Mouse (Mus musculus) intestine, embryonic 16.5 days (tissue): ENCODE measurements around the gene B130006D01Rik. TPM values are rescaled to one million over a fixed set of nuclear protein-coding genes. Genes with fewer than 3 reads are reported as not detected.

Source experiments
- ATAC-seq: fragments of 200-750 bp; cut with Nextera tagmentation; 2 replicates; pipeline ENCODE4 v1.8.0; 2017; ENCODE audit warnings: moderate TSS enrichment, moderate library complexity
- H3K27ac ChIP-seq: fragments of 300-500 bp; sonication (generic); 2 replicates; pipeline ENCODE4 v1.5.1; 2014; ENCODE audit warnings: mild to moderate bottlenecking, low read length
- H3K27me3 ChIP-seq: fragments of 300-500 bp; sonication (generic); replicated peaks from 2 replicates; pipeline ENCODE4 v1.6.1; 2014; ENCODE audit warnings: low read length, control low read depth, mixed read lengths; ENCODE audit not compliant: control insufficient read depth, insufficient read depth
- H3K36me3 ChIP-seq: fragments of 300-500 bp; sonication (generic); 2 replicates; pipeline ENCODE4 v1.6.1; 2014; ENCODE audit warnings: low read length, control low read depth; ENCODE audit not compliant: control insufficient read depth, insufficient read depth
- H3K4me1 ChIP-seq: fragments of 300-500 bp; sonication (generic); 2 replicates; pipeline ENCODE4 v1.6.1; 2014; ENCODE audit warnings: low read length, control low read depth, mixed read lengths; ENCODE audit not compliant: control insufficient read depth, insufficient read depth
- H3K4me2 ChIP-seq: fragments of 300-500 bp; sonication (generic); 2 replicates; pipeline ENCODE4 v1.6.1; 2014; ENCODE audit warnings: low read depth, low read length, control low read depth
- H3K4me3 ChIP-seq: fragments of 300-500 bp; sonication (generic); 2 replicates; pipeline ENCODE4 v1.5.1; 2014; ENCODE audit warnings: mild to moderate bottlenecking, low read length
- H3K9ac ChIP-seq: fragments of 300-500 bp; sonication (generic); 2 replicates; pipeline ENCODE4 v1.6.1; 2014; ENCODE audit warnings: low read depth, low read length
- H3K9me3 ChIP-seq: fragments of 300-500 bp; sonication (generic); 2 replicates; pipeline ENCODE4 v1.6.1; 2016; ENCODE audit warnings: low read length, control low read depth; ENCODE audit not compliant: control insufficient read depth
- WGBS: fragments of 180-500 bp; shearing (Covaris S2); extraction: QIAGEN DNeasy Blood & Tissue Kit; methylation state at CpG from one replicate; pipeline ENCODE4 v1.1.7; 2014; 5-methylcytosine and 5-hydroxymethylcytosine counted together
- polyA plus RNA-seq: library from polyadenylated mRNA; unstranded; fragments of >200 nt; fragmentation: Nextera tagmentation; extraction: Ambion mirVana; gene quantifications from 2 replicates; pipeline ENCODE4 v1.2.1, GENCODE M21; 2015

The B130006D01Rik gene
- polyA plus RNA-seq, 1 experiment from 2014 or later: 0.92 TPM

- no peak overlapping the region for H3K9ac ChIP-seq
- WGBS: 84% methylated on average over 5 of the region's 5 CpGs
Measured at GRCm38 (mm10) chr11:95760521-95760920, 37.1 kb downstream of the B130006D01Rik start.

DNA sequence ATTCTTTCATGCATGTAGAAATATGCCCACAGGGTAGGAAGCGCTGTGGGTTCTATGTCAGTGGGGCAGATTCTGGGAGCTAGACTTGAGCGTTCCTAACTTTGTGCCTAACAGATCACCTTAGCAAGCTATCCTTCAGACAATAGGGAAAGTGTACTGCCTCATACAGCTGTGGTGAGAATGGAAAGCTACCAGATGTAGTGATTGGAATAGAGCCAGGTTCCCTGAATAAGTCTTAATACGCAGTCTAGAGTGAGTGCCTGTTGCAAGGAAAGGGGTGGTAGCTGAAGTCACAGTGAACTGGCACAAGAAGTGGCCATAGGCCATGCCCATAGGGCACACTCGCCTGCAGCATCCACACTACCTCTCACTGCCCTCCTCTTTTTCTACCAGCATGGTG, 39.6 kb downstream of the B130006D01Rik start:
- no peak for ATAC-seq
- no peak overlapping the region for H3K4me2 ChIP-seq
- no peak overlapping the region for H3K9ac ChIP-seq
- H3K27me3 ChIP-seq: no peaks in the 10 kb centered on the region
- 84% methylated on average over 4 of the region's 4 CpGs for WGBS
- H3K9me3 ChIP-seq: no peaks in the 10 kb centered on the region
- no peak overlapping the region for H3K4me3 ChIP-seq
- H3K4me1 ChIP-seq: no peaks in the 10 kb centered on the region
- peaks cover 10% of the 10 kb centered on the region for H3K36me3 ChIP-seq
- no peak overlapping the region for H3K27ac ChIP-seq

More at GRCm38 (mm10) chr11:95760521-95760920, 37.1 kb downstream of the B130006D01Rik start:
- no peak overlapping the region for H3K4me3 ChIP-seq
- no peaks in the 10 kb centered on the region for H3K27me3 ChIP-seq
- no peaks in the 10 kb centered on the region for H3K4me1 ChIP-seq
- H3K4me2 ChIP-seq: no peak overlapping the region
- no peaks in the 10 kb centered on the region for H3K9me3 ChIP-seq
- peaks cover 10% of the 10 kb centered on the region for H3K36me3 ChIP-seq
- no peak overlapping the region for H3K27ac ChIP-seq
- ATAC-seq: no peak

DNA sequence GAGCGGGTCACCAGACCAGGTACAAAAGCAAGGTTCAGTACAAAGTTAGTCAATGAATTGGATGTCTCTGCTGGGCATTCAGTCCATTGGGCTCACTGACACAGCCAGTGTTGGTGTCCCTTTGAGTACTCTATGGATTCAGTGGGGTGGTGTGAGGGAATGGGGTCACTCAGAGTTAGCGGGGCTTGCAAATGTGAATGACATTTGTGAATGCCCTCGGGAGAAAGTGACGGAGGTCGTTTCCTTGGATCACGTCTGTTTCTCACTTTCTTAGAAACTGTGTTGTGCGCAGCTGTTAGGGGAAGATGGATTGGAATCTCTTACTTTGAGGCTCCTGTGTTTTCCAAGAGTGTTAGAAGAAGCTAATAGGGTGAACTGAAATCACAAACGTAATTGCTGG, 41.4 kb downstream of the B130006D01Rik start:
- H3K36me3 ChIP-seq: peaks cover 10% of the 10 kb centered on the region
- no peak overlapping the region for H3K4me3 ChIP-seq
- H3K4me2 ChIP-seq: no peak overlapping the region
- H3K9me3 ChIP-seq: no peaks in the 10 kb centered on the region
- no peak overlapping the region for H3K27ac ChIP-seq
- no peaks in the 10 kb centered on the region for H3K27me3 ChIP-seq
- 81% methylated on average over 8 of the region's 8 CpGs for WGBS
- no peak overlapping the region for H3K9ac ChIP-seq
- no peaks in the 10 kb centered on the region for H3K4me1 ChIP-seq
- ATAC-seq: no peak

GRCm38 (mm10) chr11:95765334-95765733, 41.9 kb downstream of the B130006D01Rik start:
- Histone ChIP-seq H3K9me3 (no peaks in the 10 kb centered on the region), H3K4me1 (no peaks in the 10 kb centered on the region), H3K4me3 (no peak overlapping the region), H3K27me3 (no peaks in the 10 kb centered on the region), H3K27ac (no peak overlapping the region), H3K4me2 (no peak overlapping the region), H3K9ac (no peak overlapping the region), H3K36me3 (peaks cover 10% of the 10 kb centered on the region)
- WGBS: 84% methylated on average over 10 of the region's 10 CpGs
- ATAC-seq: no peak

DNA sequence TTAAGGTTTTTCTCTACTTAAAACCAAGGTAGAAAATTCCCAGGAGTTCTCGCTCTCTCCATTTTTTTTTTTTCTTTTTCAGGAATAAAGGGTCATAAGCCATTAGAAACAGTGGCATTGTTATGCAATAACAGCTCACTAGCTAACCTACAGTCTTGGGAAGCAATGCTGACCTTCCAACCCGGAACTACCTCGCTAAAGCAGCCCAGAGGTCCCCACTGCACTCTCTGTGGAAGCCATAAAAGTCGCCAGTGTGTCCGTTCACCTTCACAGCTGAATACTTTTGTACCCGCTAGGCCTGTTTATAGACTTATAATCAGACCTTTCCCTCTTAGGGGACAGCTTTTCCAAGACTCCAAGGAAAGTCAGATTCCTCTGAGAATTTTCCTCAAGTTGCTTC, 44.9 kb downstream of the B130006D01Rik start:
- Histone ChIP-seq H3K36me3 (peaks cover 8% of the 10 kb centered on the region), H3K4me1 (no peaks in the 10 kb centered on the region), H3K9ac (no peak overlapping the region), H3K9me3 (no peaks in the 10 kb centered on the region), H3K4me3 (no peak overlapping the region), H3K4me2 (no peak overlapping the region), H3K27ac (peak overlapping the region; percentile 51; the same call in 1 of the 2 replicates), H3K27me3 (no peaks in the 10 kb centered on the region)
- 71% methylated on average over 6 of the region's 6 CpGs for WGBS
- peak; percentile 77 for ATAC-seq

DNA sequence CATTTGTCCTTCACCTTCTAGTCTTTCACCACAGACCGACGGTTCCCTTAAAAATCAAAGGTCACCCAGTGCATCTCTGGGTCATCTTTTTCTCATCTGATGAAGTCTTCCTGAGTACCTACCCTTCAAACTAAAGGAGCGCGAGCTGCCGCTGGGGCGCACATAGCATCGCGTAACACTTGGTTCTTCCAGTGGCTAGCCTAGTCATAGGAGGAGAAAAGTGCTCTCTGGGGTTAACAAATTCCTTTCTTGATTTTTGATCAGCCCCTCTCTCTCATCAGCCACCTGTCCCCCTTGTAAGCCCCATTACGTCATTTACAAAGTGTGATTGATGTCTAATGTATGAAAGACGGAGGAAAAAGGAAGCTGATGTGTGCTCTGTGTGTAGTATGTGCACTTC, 45.8 kb downstream of the B130006D01Rik start:
- no peaks in the 10 kb centered on the region for H3K27me3 ChIP-seq
- H3K9ac ChIP-seq: no peak overlapping the region
- H3K4me3 ChIP-seq: no peak overlapping the region
- no peak overlapping the region for H3K4me2 ChIP-seq
- H3K9me3 ChIP-seq: no peaks in the 10 kb centered on the region
- WGBS: 89% methylated on average over 10 of the region's 10 CpGs
- ATAC-seq: no peak
- no peak overlapping the region for H3K27ac ChIP-seq
- H3K4me1 ChIP-seq: no peaks in the 10 kb centered on the region
- H3K36me3 ChIP-seq: no peaks in the 10 kb centered on the region; the same call in none of the 2 replicates

DNA sequence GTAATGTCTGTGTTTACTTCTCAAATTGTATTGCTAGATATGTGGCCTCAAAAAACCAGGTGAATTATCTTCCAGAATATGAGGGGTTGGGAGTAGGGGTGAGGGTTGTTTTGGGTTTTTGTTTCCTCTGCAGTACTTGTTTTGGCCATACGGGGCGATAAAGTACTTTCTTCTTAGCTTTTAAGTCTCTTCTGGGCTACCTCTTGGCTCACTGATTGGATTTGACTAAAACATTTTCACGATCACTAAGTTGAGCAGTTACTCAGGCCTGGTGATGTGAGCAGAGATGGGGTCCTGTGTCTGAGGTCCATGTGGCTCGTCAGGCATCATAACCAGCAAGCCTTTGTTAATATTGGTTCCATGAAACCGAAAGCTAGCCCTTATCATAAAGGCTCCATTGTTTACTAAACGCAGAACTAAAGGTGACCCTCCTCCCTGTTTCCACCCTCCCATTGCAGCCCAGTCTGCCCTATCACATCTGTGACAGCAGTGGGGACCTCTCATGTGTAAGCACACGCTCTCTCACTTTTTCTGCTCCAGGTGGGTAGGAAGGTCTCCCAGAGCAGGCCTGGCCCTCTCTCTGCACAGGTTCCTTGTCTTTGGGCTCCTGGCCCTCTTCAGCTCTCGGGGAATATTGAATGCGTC, 47.5 kb downstream of the B130006D01Rik start:
- Histone ChIP-seq H3K4me3 (no peak overlapping the region), H3K27me3 (no peaks in the 10 kb centered on the region), H3K27ac (no peak overlapping the region), H3K4me1 (no peaks in the 10 kb centered on the region), H3K9ac (no peak overlapping the region), H3K36me3 (no peaks in the 10 kb centered on the region; the same call in none of the 2 replicates), H3K4me2 (no peak overlapping the region), H3K9me3 (no peaks in the 10 kb centered on the region)
- ATAC-seq: no peak; the same call in 1 of the 2 replicates
- 57% methylated on average over 9 of the region's 9 CpGs for WGBS

- H3K9me3 ChIP-seq: no peaks in the 10 kb centered on the region
- H3K4me2 ChIP-seq: no peak overlapping the region
- no peak overlapping the region for H3K27ac ChIP-seq
- H3K27me3 ChIP-seq: no peaks in the 10 kb centered on the region
- 84% methylated on average over 8 of the region's 8 CpGs for WGBS
- no peaks in the 10 kb centered on the region for H3K4me1 ChIP-seq
- H3K36me3 ChIP-seq: no peaks in the 10 kb centered on the region; the same call in 1 of the 2 replicates
- no peak for ATAC-seq
- H3K4me3 ChIP-seq: no peak overlapping the region
- no peak overlapping the region for H3K9ac ChIP-seq
Measured at GRCm38 (mm10) chr11:95771665-95772064, 48.3 kb downstream of the B130006D01Rik start.

GRCm38 (mm10) chr11:95773264-95773663, 49.9 kb downstream of the B130006D01Rik start:
- ATAC-seq: no peak
- Histone ChIP-seq H3K27ac (no peak overlapping the region), H3K4me3 (no peak overlapping the region), H3K9me3 (no peaks in the 10 kb centered on the region), H3K4me2 (no peak overlapping the region), H3K4me1 (peaks cover 3% of the 10 kb centered on the region; the same call in 1 of the 2 replicates), H3K36me3 (no peaks in the 10 kb centered on the region; the same call in 1 of the 2 replicates), H3K27me3 (no peaks in the 10 kb centered on the region), H3K9ac (no peak overlapping the region)
- 85% methylated on average over 3 of the region's 3 CpGs for WGBS
